Mouse (Mus musculus) NIH3T3 (cell line): Measurements from ENCODE around the gene Vsir.
A peak's percentile ranks its signal among the peaks of the same experiment; 100 is the strongest.

Experiments used
- DNase-seq: peaks from one replicate; pipeline ENCODE4 v3.0.0-alpha.2; 2012; ENCODE audit warnings: low read depth

Vsir gene

GRCm38 (mm10) chr10:60388332-60388731, 41.7 kb downstream of the Vsir start:
- DNase-seq, result no peak

- peak; percentile 53 for DNase-seq
Observed at GRCm38 (mm10) chr10:60389447-60389865, 42.8 kb downstream of the Vsir start.

GRCm38 (mm10) chr10:60390177-60390903, 43.7 kb downstream of the Vsir start:
- DNase-seq, result no peak

GRCm38 (mm10) chr10:60390904-60391420, 44.3 kb downstream of the Vsir start:
- no peak for DNase-seq

- no peak for DNase-seq
Observed at GRCm38 (mm10) chr10:60391661-60392060, 45.0 kb downstream of the Vsir start.

GRCm38 (mm10) chr10:60394936-60395335, 48.3 kb downstream of the Vsir start:
- peak; percentile 38 for DNase-seq

- peak; percentile 58 for DNase-seq
Observed at GRCm38 (mm10) chr10:60395605-60396004, 49.0 kb downstream of the Vsir start.

- peak; percentile 60 for DNase-seq
Observed at GRCm38 (mm10) chr10:60398051-60398814, 51.6 kb downstream of the Vsir start.

GRCm38 (mm10) chr10:60399449-60399848, 52.8 kb downstream of the Vsir start, which contains the start of gene Gm17455:
Gene Gm17455 (plus strand): TSS chr10:60399726.
- no peak for DNase-seq

GRCm38 (mm10) chr10:60400507-60401295, 54.0 kb downstream of the Vsir start:
- DNase-seq, result peak; percentile 63

GRCm38 (mm10) chr10:60405460-60406177, 59.0 kb downstream of the Vsir start:
- DNase-seq, result peak; percentile 68

- peak; percentile 81 for DNase-seq
Observed at GRCm38 (mm10) chr10:60407831-60408230, 61.2 kb downstream of the Vsir start.

GRCm38 (mm10) chr10:60411794-60412193, 65.1 kb downstream of the Vsir start:
- DNase-seq, result peak; percentile 51

GRCm38 (mm10) chr10:60413756-60414155, 67.1 kb downstream of the Vsir start:
- DNase-seq, result no peak

- peak; percentile 79 for DNase-seq
Observed at GRCm38 (mm10) chr10:60417041-60417440, 70.4 kb downstream of the Vsir start.

GRCm38 (mm10) chr10:60418137-60418536, 71.5 kb downstream of the Vsir start:
- DNase-seq, result peak; percentile 84

- no peak for DNase-seq
Observed at GRCm38 (mm10) chr10:60419624-60420023, 73.0 kb downstream of the Vsir start.
